Mouse (Mus musculus): ENCODE measurements around the gene Wsb2. TPM values are rescaled to one million over a fixed set of nuclear protein-coding genes. Genes with fewer than 3 reads are reported as not detected.

Wsb2 gene
- polyA plus RNA-seq, 2 experiments, result 59.5 to 69.4 TPM

- Histone ChIP-seq H3K4me1 (ENCODE audit: control insufficient read depth, insufficient read depth, low read length) (no peaks in the 10 kb centered on the region), H3K9me3 (ENCODE audit: control insufficient read depth, low read length) (no peaks in the 10 kb centered on the region), H3K4me3 (replicated peaks; ENCODE audit: low read length) (no peak overlapping the region), H3K27ac (replicated peaks; ENCODE audit: low read depth, low read length) (no peak overlapping the region), H3K27me3 (ENCODE audit: control insufficient read depth, insufficient read depth, low read length) (no peaks in the 10 kb centered on the region), H3K9ac (ENCODE audit: low read depth, low read length, severe bottlenecking) (no peak overlapping the region), H3K4me2 (replicated peaks; ENCODE audit: low read depth, low read length, severe bottlenecking) (no peak overlapping the region), H3K36me3 (ENCODE audit: control insufficient read depth, insufficient read depth, low read length) (no peaks in the 10 kb centered on the region)
- DNase-seq (ENCODE audit: low spot score) (no peak), ATAC-seq (ENCODE audit: low FRiP score, low read depth) (no peak)
- no peak for TF ChIP-seq POLR2A (IDR thresholded peaks at IDR 0.05; ENCODE audit: borderline replicate concordance, extremely low read depth, insufficient read depth, insufficient read length)
- 83% methylated on average over 5 of the region's 5 CpGs for WGBS
Observed at GRCm38 (mm10) chr5:117347011-117347410, 10.1 kb upstream of the Wsb2 start.

DNA sequence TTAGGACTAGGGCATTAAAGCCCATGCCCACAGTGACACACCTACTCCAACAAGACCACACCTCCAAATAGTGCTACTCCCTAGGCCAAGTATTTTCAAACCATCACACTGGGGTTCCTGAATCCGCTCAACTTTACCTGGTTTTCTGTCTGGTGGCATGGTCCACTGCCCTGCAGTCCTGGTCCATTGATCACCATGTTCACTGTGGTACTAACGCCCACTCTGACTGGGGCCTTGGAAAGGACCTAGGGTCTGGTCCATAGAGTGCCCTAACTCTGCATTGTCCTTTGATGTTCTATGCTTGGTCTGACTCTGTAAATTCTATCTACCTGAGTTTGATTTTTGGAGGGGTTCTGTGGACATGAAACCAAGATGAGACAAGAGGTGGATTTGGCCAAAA is 9.3 kb upstream of the Wsb2 start:
- TF ChIP-seq POLR2A (IDR thresholded peaks at IDR 0.05; ENCODE audit: borderline replicate concordance, extremely low read depth, insufficient read depth, insufficient read length), result no peak
- WGBS, result 90% methylated on average over 2 of the region's 2 CpGs
- no peak overlapping the region for H3K9ac ChIP-seq (ENCODE audit: low read depth, low read length, severe bottlenecking)
- H3K9me3 ChIP-seq (ENCODE audit: control insufficient read depth, low read length), result no peaks in the 10 kb centered on the region
- no peaks in the 10 kb centered on the region for H3K36me3 ChIP-seq (ENCODE audit: control insufficient read depth, insufficient read depth, low read length)
- H3K4me3 ChIP-seq (replicated peaks; ENCODE audit: low read length), result no peak overlapping the region
- no peaks in the 10 kb centered on the region for H3K4me1 ChIP-seq (ENCODE audit: control insufficient read depth, insufficient read depth, low read length)
- ATAC-seq (ENCODE audit: low FRiP score, low read depth), result no peak
- no peak overlapping the region for H3K4me2 ChIP-seq (replicated peaks; ENCODE audit: low read depth, low read length, severe bottlenecking)
- DNase-seq (ENCODE audit: low spot score), result no peak
- H3K27me3 ChIP-seq (ENCODE audit: control insufficient read depth, insufficient read depth, low read length), result no peaks in the 10 kb centered on the region
- no peak overlapping the region for H3K27ac ChIP-seq (replicated peaks; ENCODE audit: low read depth, low read length)

- H3K36me3 ChIP-seq (ENCODE audit: control insufficient read depth, insufficient read depth, low read length), result no peaks in the 10 kb centered on the region
- H3K9me3 ChIP-seq (ENCODE audit: control insufficient read depth, low read length), result no peaks in the 10 kb centered on the region
- WGBS, result 34% methylated on average over 19 of the region's 19 CpGs
- no peaks in the 10 kb centered on the region for H3K4me1 ChIP-seq (ENCODE audit: control insufficient read depth, insufficient read depth, low read length)
- no peak overlapping the region for H3K9ac ChIP-seq (ENCODE audit: low read depth, low read length, severe bottlenecking)
- ATAC-seq (ENCODE audit: low FRiP score, low read depth) (no peak), DNase-seq (ENCODE audit: low spot score) (peak; percentile 44)
- H3K4me2 ChIP-seq (replicated peaks; ENCODE audit: low read depth, low read length, severe bottlenecking), result no peak overlapping the region
- H3K27ac ChIP-seq (replicated peaks; ENCODE audit: low read depth, low read length), result no peak overlapping the region
- TF ChIP-seq POLR2A (IDR thresholded peaks at IDR 0.05; ENCODE audit: borderline replicate concordance, extremely low read depth, insufficient read depth, insufficient read length), result no peak
- no peak overlapping the region for H3K4me3 ChIP-seq (replicated peaks; ENCODE audit: low read length)
- H3K27me3 ChIP-seq (ENCODE audit: control insufficient read depth, insufficient read depth, low read length), result no peaks in the 10 kb centered on the region
Observed at GRCm38 (mm10) chr5:117348279-117348678, 8.8 kb upstream of the Wsb2 start.

DNA sequence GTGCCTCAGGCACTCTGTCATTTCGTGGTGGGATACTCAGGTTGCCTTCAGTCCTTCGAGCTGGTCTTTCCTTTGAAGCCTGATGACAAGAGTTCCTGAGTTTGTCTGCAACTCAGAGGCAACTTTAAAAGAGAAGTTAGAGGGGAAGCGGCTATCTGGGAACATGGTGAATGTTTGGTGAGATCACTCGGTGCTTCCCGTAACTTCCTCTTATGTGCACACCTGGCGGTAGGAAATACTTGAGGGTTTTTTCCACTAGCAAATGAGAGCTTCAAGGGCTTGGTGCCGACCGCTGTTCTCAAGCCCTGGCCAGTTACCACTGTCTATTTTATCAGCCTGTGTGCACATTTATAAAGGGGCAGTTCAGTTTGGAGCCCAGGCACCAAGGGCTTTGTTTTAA is 3.0 kb upstream of the Wsb2 start:
- Histone ChIP-seq H3K36me3 (ENCODE audit: control insufficient read depth, insufficient read depth, low read length) (no peaks in the 10 kb centered on the region), H3K27me3 (ENCODE audit: control insufficient read depth, insufficient read depth, low read length) (no peaks in the 10 kb centered on the region), H3K4me3 (replicated peaks; ENCODE audit: low read length) (no peak overlapping the region), H3K9me3 (ENCODE audit: control insufficient read depth, low read length) (no peaks in the 10 kb centered on the region), H3K4me1 (ENCODE audit: control insufficient read depth, insufficient read depth, low read length) (peaks cover 12% of the 10 kb centered on the region), H3K9ac (ENCODE audit: low read depth, low read length, severe bottlenecking) (no peak overlapping the region), H3K27ac (replicated peaks; ENCODE audit: low read depth, low read length) (no peak overlapping the region), H3K4me2 (replicated peaks; ENCODE audit: low read depth, low read length, severe bottlenecking) (no peak overlapping the region)
- no peak for TF ChIP-seq POLR2A (IDR thresholded peaks at IDR 0.05; ENCODE audit: borderline replicate concordance, extremely low read depth, insufficient read depth, insufficient read length)
- DNase-seq (ENCODE audit: low spot score) (no peak), ATAC-seq (ENCODE audit: low FRiP score, low read depth) (no peak)
- 68% methylated on average over 8 of the region's 8 CpGs for WGBS

DNA sequence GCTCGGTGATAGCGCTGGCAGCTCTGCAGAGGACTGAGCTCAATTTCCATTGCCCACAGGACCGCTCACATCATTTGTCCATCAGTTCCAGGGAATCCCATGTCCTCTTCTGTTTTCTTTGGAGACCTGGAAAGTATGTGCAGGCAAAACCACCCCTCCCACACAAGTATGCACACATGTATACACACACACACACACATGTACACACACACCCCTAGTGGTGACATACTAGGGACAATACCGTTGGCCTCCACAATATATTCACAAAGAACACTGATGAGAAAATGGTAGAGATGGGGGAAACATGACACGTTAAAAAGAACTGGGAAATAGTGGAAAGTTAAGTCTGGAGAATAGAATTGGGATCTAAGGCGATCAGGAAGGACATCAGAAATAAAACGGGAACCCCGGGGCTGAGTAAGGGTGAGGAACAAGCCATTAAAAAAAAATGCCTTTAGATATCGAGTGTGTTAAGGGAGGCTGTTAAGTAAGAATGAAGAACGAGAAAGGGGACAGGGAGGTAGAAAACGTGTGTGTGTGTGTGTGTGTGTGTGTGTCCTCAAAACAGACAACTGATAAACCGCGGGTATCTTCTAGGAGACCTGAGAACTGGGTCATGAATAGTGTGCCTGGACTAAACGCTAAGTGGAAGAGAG is 1.3 kb upstream of the Wsb2 start:
- Histone ChIP-seq H3K4me3 (replicated peaks; ENCODE audit: low read length) (peak overlapping the region; percentile 95; the same call in 1 of the 2 replicates), H3K36me3 (ENCODE audit: control insufficient read depth, insufficient read depth, low read length) (no peaks in the 10 kb centered on the region), H3K9ac (ENCODE audit: low read depth, low read length, severe bottlenecking) (no peak overlapping the region), H3K9me3 (ENCODE audit: control insufficient read depth, low read length) (no peaks in the 10 kb centered on the region), H3K4me2 (replicated peaks; ENCODE audit: low read depth, low read length, severe bottlenecking) (peak overlapping the region; percentile 73; the same call in 1 of the 2 replicates), H3K27ac (replicated peaks; ENCODE audit: low read depth, low read length) (no peak overlapping the region), H3K4me1 (ENCODE audit: control insufficient read depth, insufficient read depth, low read length) (peaks cover 19% of the 10 kb centered on the region), H3K27me3 (ENCODE audit: control insufficient read depth, insufficient read depth, low read length) (no peaks in the 10 kb centered on the region)
- no peak for DNase-seq (ENCODE audit: low spot score)
- no peak for TF ChIP-seq POLR2A (IDR thresholded peaks at IDR 0.05; ENCODE audit: borderline replicate concordance, extremely low read depth, insufficient read depth, insufficient read length)
- 47% methylated on average over 14 of the region's 14 CpGs for WGBS
- ATAC-seq (ENCODE audit: low FRiP score, low read depth), result no peak
